Mouse (Mus musculus) thymus, postnatal 14 days (tissue): ENCODE results near the gene Prlr.

Experiments used
- DNase-seq: peaks from one replicate; pipeline ENCODE4 v3.0.0; 2021

Prlr gene

GRCm38 (mm10) chr15:10236812-10237211 lies 59.8 kb downstream of the Prlr start:
- DNase-seq: peak; percentile 65

GRCm38 (mm10) chr15:10238454-10238853 lies 61.4 kb downstream of the Prlr start:
- no peak for DNase-seq

GRCm38 (mm10) chr15:10240228-10240795 lies 63.3 kb downstream of the Prlr start:
- no peak for DNase-seq

- DNase-seq: no peak
These were observed 65.2 kb downstream of the Prlr start for GRCm38 (mm10) chr15:10242250-10242649.

DNA sequence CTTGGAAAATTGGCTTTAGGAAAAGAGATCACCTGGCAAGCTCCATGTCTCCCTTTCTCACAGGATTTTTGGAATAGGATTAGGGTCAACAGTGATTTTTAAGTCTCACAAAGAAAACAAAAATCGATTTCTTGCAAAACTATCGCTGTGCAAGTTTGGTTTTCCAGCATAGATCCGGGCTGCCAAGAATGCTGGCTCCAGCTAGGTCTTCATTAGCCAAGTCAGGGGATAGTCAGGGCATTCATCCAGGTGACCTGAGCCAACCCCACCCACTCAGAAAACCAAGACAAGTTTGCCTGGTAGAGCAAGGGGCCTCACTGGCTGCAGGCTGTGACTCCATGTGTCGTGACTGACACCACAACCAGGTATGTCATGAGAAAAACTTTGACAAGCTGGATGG lies 72.2 kb downstream of the Prlr start:
- DNase-seq: no peak

DNA sequence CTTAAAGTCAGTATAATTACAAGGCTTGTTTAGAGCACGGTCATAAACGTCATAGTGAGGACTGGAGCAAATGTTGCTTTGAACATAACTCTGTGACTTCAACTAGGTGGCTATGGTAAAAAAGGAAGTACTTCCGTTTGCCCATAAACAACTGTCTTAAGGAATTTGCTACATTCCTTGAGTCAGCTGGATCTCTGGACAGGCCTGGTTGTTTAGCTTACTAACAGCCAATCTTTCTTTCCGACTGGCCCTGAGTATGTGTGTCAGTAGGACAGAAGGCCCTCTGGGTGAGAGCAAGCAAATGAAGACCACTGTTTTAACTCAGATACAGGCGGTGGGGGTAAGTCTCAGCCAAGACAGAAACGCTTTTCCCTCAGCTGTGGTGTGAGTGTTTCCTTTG lies 73.7 kb downstream of the Prlr start:
- DNase-seq: no peak

GRCm38 (mm10) chr15:10252526-10252925 lies 75.5 kb downstream of the Prlr start:
- no peak for DNase-seq

DNA sequence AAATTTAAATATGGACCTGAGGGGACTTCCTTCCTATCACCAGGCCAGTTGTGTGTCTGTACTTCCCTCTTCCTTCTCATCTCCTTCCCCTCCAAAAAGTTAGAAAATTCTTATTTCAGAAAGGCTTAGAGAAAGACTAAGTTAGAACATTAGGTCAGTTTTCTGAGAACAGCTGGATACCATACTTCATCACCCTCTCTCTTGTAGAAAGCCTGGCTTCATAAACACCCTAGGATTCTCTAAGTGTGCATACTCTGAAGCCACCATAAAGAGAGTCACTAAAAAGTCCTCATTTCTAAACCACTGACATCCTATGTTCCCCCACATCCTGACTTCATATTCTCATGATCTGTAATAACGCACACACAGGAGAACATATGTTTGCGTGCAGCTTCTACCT lies 85.2 kb downstream of the Prlr start:
- no peak for DNase-seq

- DNase-seq: no peak
These were observed 85.6 kb downstream of the Prlr start for GRCm38 (mm10) chr15:10262641-10263040.

- DNase-seq: no peak
These were observed 86.4 kb downstream of the Prlr start for GRCm38 (mm10) chr15:10263420-10263819.

GRCm38 (mm10) chr15:10264885-10265284 lies 87.8 kb downstream of the Prlr start:
- no peak for DNase-seq

DNA sequence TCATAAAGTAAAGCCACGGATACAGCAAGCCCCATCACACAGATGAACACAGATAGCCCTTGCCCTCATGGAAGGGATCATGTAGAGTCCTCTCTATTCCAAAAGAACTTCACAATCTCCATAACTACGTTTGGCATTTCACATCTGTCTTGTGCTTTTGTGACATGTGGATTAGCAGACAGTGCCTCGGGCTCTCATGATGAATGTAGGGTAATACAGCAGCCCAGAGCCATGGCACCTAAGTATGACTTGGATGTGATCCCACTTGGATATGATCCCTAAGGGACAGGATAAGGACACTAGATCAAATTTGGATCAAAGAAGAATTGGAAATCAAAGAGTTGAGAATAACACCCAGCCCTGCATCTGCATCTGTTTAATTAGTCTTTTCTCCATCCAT lies 90.2 kb downstream of the Prlr start:
- no peak for DNase-seq

DNA sequence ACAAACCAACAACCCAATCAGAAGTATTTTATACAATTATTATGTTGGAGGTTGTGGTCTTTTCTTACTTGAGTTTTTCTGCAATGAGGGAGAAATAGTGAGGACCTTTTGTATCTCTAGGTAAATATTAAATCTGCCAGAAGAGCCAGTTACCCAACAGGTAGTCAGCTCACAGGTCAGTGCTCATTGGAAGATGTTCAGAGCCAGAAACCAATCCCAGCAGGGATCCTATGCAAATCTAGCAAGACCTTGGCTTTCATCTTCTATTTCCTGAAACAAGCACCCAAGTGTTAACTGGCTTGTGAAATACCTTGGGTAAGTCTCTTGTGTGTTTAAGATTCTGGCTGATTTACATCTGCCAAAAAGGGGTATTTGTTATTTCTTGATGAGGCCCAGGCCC lies 99.3 kb downstream of the Prlr start:
- no peak for DNase-seq

DNA sequence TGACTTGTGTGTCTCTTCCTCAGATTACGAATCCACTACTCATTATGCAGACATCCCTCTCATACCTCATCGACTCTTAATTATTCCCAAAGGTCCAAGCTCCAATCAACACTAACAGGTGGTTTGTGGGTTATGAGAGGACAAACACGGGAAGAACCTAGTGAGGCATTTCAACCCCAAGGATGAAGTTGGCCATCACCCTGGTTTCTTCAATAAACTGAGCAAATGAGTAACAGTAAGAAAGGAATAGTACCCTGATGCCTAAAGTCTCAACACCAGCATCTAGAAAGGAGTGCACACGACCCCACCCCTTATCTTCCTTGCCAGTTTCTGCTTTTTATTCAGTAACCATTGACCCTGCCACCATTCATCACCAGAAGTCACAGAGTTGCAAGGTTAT lies 100.4 kb downstream of the Prlr start:
- DNase-seq: no peak

DNA sequence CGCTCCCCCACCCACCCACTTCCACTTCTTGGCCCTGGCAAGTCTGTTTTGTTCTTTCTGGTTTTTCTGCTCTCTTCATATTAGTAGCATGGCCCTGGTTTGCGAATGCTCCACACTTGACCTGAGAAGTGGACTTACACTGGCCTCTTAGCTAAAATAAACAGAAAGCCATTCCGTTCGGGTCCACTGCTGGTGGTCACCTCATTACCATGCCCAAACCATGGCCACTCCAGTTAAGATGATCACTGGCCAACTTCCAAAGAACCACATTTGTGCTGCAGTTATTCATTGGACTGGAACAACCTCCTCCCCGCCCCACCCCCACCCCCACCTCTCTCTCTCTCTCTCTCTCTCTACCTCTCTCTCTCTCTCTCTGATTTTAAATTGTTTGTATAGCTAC lies 104.5 kb downstream of the Prlr start:
- DNase-seq: no peak

GRCm38 (mm10) chr15:10283661-10284060 lies 106.6 kb downstream of the Prlr start:
- DNase-seq: no peak

- no peak for DNase-seq
These were observed 119.5 kb downstream of the Prlr start for GRCm38 (mm10) chr15:10296570-10296969.

GRCm38 (mm10) chr15:10298058-10298457 lies 121.0 kb downstream of the Prlr start:
- no peak for DNase-seq

DNA sequence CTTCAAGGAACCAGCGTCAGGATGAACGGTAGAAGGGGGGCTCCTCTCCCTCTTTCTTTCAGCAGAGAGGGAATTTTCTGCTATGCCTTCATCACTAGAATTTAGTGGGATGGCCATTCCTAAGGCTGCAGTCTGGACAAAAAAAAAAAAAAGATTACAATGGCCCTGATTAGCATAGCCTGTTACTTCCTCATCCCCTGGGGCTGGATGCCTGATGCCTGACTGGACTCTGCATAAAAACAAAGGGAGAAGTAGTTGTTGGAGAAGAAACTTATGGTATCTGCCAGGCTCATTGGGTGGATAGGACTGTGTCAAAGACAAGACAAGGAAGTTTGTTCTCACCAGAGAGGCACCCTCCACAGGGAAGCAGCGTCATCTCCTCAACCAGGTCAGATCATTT lies 122.4 kb downstream of the Prlr start:
- no peak for DNase-seq

DNA sequence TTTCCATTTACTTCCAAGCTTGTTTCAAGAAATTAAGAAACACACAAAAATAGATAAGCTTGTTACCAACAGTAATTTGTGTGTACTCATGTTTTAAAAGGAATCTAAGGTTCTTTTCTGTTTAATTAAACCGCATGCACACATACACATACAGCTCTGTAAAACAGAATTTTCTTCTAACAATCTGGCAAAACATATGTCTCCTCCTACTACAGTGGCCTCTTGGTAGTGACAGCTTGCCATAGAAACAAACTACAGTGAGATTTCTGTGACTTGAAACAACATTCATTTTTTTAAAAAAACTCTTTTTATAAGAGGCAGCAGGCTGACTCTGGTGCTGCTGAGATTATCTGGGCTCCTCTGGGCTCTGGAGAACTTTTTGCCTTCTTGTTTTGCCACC lies 129.4 kb downstream of the Prlr start:
- no peak for DNase-seq

- no peak for DNase-seq
These were observed 134.8 kb downstream of the Prlr start for GRCm38 (mm10) chr15:10311826-10312225.

DNA sequence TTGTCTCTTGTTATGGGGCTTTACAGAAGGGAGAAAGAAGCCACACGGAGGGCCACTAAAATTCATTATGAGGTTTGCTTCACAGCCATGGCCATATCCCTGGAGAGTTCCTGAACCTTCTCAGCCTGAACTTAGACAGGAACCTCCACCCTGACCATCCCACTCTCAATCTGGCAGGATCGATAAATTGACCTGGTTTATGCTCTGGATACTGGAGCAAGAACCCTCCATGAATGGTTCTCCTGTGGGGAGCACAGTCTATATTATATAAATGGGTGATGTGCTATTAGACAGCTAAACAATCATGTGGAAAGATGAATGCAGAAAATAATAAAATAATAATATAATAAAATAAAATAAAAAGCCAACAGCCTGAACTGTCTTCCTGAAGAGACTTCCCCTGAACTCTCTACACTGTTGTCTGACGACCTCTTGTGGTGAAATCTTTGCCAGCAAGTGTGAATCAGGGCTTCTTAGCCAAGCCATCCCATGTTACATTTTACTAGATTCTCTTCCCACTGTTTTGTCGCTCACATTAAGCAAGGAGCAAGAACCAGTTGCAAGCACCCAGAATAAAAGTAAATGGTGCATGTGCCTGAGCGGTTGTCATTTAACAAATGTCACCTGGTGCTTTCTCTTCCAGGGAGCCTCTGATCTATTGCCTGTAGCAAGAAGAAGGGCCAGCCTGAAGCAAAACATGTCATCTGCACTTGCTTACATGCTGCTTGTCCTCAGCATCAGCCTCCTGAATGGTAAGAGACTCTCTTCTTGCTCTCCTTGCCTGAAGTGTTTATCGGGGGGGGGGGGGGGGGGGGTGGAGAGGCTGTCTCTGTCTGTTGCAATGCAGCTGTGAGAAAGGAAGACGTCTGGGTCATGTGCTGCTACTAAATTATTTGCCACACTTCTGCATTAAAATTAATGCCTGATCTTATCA lies 136.8 kb downstream of the Prlr start:
- peak; percentile 41 for DNase-seq

DNA sequence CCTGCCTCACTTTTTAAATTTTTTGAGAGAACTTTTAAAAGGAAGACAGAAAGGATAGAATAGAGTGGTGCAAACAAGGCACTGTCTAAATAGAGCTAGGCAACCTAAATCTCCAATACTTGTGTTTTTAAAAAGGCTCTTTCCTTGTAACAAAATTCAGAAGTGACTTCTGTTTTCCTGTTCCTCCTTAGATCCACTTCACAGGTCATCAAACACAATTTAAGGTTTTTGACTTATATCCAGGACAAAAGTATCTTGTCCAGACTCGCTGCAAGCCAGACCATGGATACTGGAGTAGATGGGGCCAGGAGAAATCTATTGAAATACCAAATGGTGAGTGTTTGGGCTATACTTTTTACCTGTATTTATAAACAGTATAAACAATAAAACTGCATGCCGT lies 148.0 kb downstream of the Prlr start, which contains the start of gene Gm21973:
TSS of gene Gm21973 (plus strand) at position 301 of the 400 bp plus-strand sequence.
- no peak for DNase-seq

DNA sequence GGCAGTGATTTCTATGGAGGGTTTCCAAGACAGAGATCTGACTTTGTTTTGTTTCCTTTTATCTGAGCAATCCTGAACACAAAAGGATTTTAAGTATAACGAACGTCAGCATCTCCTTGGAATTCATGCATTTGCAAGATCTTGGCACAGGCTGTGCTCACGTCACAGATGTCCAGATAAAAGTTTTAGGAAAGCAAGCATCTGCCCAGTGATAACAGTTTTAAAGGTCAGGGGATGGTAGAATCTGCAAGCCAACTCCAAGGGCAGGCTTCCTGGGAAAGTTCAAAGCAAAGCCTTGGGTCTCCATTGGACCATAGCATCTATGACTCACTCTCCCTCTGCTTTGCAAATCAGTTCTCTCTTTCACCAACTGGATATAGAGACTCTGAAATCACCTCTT lies 153.6 kb downstream of the Prlr start:
- no peak for DNase-seq

- DNase-seq: no peak
These were observed 155.5 kb downstream of the Prlr start for GRCm38 (mm10) chr15:10332566-10332965.
